Mouse (Mus musculus) MEL (cell line): ENCODE measurements around the gene Tpx2. TPM values are rescaled to one million over a fixed set of nuclear protein-coding genes. Genes with fewer than 3 reads are reported as not detected.

ENCODE experiments used
- DNase-seq: peaks from one replicate; pipeline ENCODE4 v3.0.0; 2011; ENCODE audit warnings: low read depth, low spot score
- H3K27ac ChIP-seq: 2 replicates; pipeline ENCODE4 v1.5.1; 2012; ENCODE audit warnings: low read depth, mild to moderate bottlenecking, control low read depth, low read length, moderate library complexity; ENCODE audit not compliant: control insufficient read depth
- H3K27me3 ChIP-seq, 2 experiments: fragments of 150-350 bp in 1 of 2; sonication (generic) in 1 of 2; 2 replicates each; pipeline ENCODE4 v1.6.1; 2012; ENCODE audit warnings: low read length in 2 of 2, mild to moderate bottlenecking in 2 of 2, improper control_type of control experiment in 1 of 2, moderate library complexity in 1 of 2; ENCODE audit not compliant: insufficient read depth in 2 of 2, control insufficient read depth in 1 of 2
- H3K36me3 ChIP-seq, 2 experiments: 2 replicates each; pipeline ENCODE4 v1.6.1; 2012 to 2014; ENCODE audit warnings: low read length in 2 of 2, improper control_type of control experiment in 1 of 2, inconsistent platforms in 1 of 2, mild to moderate bottlenecking in 1 of 2; ENCODE audit not compliant: insufficient read depth in 2 of 2, control insufficient read depth in 1 of 2
- H3K4me1 ChIP-seq, 2 experiments: fragments of 150-350 bp in 1 of 2; sonication (generic) in 1 of 2; 2 replicates each; pipeline ENCODE4 v1.6.1; 2012; ENCODE audit warnings: low read length in 2 of 2, improper control_type of control experiment in 1 of 2, mild to moderate bottlenecking in 1 of 2; ENCODE audit not compliant: insufficient read depth in 2 of 2, control insufficient read depth in 1 of 2
- H3K4me3 ChIP-seq, 2 experiments: fragments of 150-350 bp in 1 of 2; sonication (generic) in 1 of 2; 2 replicates each; pipeline ENCODE4 v1.5.1; 2012; ENCODE audit warnings: low read depth in 2 of 2, low read length in 2 of 2, mild to moderate bottlenecking in 2 of 2, moderate library complexity in 2 of 2, control low read depth in 1 of 2, improper control_type of control experiment in 1 of 2; ENCODE audit not compliant: control insufficient read depth in 1 of 2, insufficient read depth in 1 of 2
- H3K79me2 ChIP-seq: 2 replicates; pipeline ENCODE4 v1.6.1; 2012; ENCODE audit warnings: mild to moderate bottlenecking, low read length, moderate library complexity; ENCODE audit not compliant: control insufficient read depth, poor library complexity, insufficient read depth
- H3K9ac ChIP-seq: 2 replicates; pipeline ENCODE4 v1.6.1; 2012; ENCODE audit warnings: low read depth, mild to moderate bottlenecking, control low read depth, low read length, moderate library complexity; ENCODE audit not compliant: control insufficient read depth, poor library complexity, severe bottlenecking
- H3K9me3 ChIP-seq: fragments of 150-350 bp; sonication (generic); replicated peaks from 2 replicates; pipeline ENCODE4 v1.6.1; 2012; ENCODE audit warnings: mild to moderate bottlenecking, low read length, improper control_type of control experiment, moderate library complexity; ENCODE audit not compliant: insufficient read depth
- CHD1 ChIP-seq: IDR thresholded peaks from 2 replicates; pipeline ENCODE4 v1.6.1; 2012; ENCODE audit warnings: low read depth, mild to moderate bottlenecking, inconsistent platforms, low read length, improper control_type of control experiment
- CTCF ChIP-seq, 3 experiments: IDR thresholded peaks in 2 of 3; conservative IDR thresholded peaks in 1 of 3; 2 replicates each; pipeline ENCODE4 v1.5.1; 2011 to 2012; ENCODE audit warnings: low read length in 3 of 3, low read depth in 2 of 3, mild to moderate bottlenecking in 2 of 3, improper control_type of control experiment in 1 of 3, inconsistent platforms in 1 of 3, mixed read lengths in 1 of 3, moderate library complexity in 1 of 3; ENCODE audit not compliant: control insufficient read depth in 1 of 3, insufficient read depth in 1 of 3, poor library complexity in 1 of 3, severe bottlenecking in 1 of 3
- ELF1 ChIP-seq: IDR thresholded peaks from 2 replicates; pipeline ENCODE4 v1.6.1; 2014; ENCODE audit warnings: low read depth, mild to moderate bottlenecking, inconsistent platforms, low read length, improper control_type of control experiment, moderate library complexity
- GABPA ChIP-seq: IDR thresholded peaks from 2 replicates; pipeline ENCODE4 v1.6.1; 2012; ENCODE audit warnings: low read depth, mild to moderate bottlenecking, inconsistent platforms, low read length, improper control_type of control experiment, moderate library complexity
- MEF2A ChIP-seq: IDR thresholded peaks from 2 replicates; pipeline ENCODE4 v1.6.1; 2014; ENCODE audit warnings: low read depth, mild to moderate bottlenecking, inconsistent platforms, low read length, improper control_type of control experiment; ENCODE audit not compliant: poor library complexity, insufficient replicate concordance, severe bottlenecking; ENCODE audit errors: extremely low read depth
- MXI1 ChIP-seq: IDR thresholded peaks from 2 replicates; pipeline ENCODE4 v1.6.1; 2011; ENCODE audit warnings: mild to moderate bottlenecking, low read depth, low read length, improper control_type of control experiment
- MYC ChIP-seq: IDR thresholded peaks from 2 replicates; pipeline ENCODE4 v1.6.1; 2011; ENCODE audit warnings: low read depth, mild to moderate bottlenecking, low read length, improper control_type of control experiment, moderate library complexity
- NELFE ChIP-seq: IDR thresholded peaks from 2 replicates; pipeline ENCODE4 v1.6.1; 2011; ENCODE audit warnings: low read depth, low read length, improper control_type of control experiment
- NRF1 ChIP-seq: IDR thresholded peaks from 2 replicates; pipeline ENCODE4 v1.6.1; 2014; ENCODE audit warnings: low read depth, mild to moderate bottlenecking, inconsistent platforms, low read length, improper control_type of control experiment, moderate library complexity; ENCODE audit not compliant: poor library complexity, insufficient read depth, severe bottlenecking
- POLR2A ChIP-seq, 2 experiments: IDR thresholded peaks; 2 replicates each; pipeline ENCODE4 v1.6.1; 2011 to 2012; ENCODE audit warnings: low read length in 2 of 2, mild to moderate bottlenecking in 2 of 2, control low read depth in 1 of 2, improper control_type of control experiment in 1 of 2, low read depth in 1 of 2, moderate library complexity in 1 of 2; ENCODE audit not compliant: control insufficient read depth in 1 of 2, insufficient read depth in 1 of 2, poor library complexity in 1 of 2
- POLR2AphosphoS5 ChIP-seq: IDR thresholded peaks from 2 replicates; pipeline ENCODE4 v1.6.1; 2012; ENCODE audit warnings: low read depth, borderline replicate concordance, mild to moderate bottlenecking, inconsistent platforms, low read length, moderate library complexity, mixed read lengths
- RAD21 ChIP-seq: IDR thresholded peaks from 2 replicates; pipeline ENCODE4 v1.6.1; 2011; ENCODE audit warnings: mild to moderate bottlenecking, low read depth, low read length, improper control_type of control experiment
- RCOR1 ChIP-seq: IDR thresholded peaks from 2 replicates; pipeline ENCODE4 v1.6.1; 2012; ENCODE audit warnings: low read depth, mild to moderate bottlenecking, inconsistent platforms, low read length, improper control_type of control experiment
- SMC3 ChIP-seq: IDR thresholded peaks from 2 replicates; pipeline ENCODE4 v1.6.1; 2011; ENCODE audit warnings: low read depth, low read length, improper control_type of control experiment
- TAL1 ChIP-seq: IDR thresholded peaks from 2 replicates; pipeline ENCODE4 v1.6.1; 2012; ENCODE audit warnings: mild to moderate bottlenecking, inconsistent platforms, low read length, moderate library complexity, mixed read lengths
- TBP ChIP-seq: IDR thresholded peaks from 2 replicates; pipeline ENCODE4 v1.8.0; 2011; ENCODE audit warnings: low read depth, low read length, improper control_type of control experiment
- UBTF ChIP-seq: IDR thresholded peaks from 2 replicates; pipeline ENCODE4 v1.6.1; 2012; ENCODE audit warnings: low read depth, mild to moderate bottlenecking, inconsistent platforms, low read length, improper control_type of control experiment, moderate library complexity, borderline replicate concordance; ENCODE audit not compliant: insufficient read depth
- USF1 ChIP-seq: IDR thresholded peaks from 2 replicates; pipeline ENCODE4 v1.6.1; 2014; ENCODE audit warnings: low read depth, mild to moderate bottlenecking, inconsistent platforms, low read length, improper control_type of control experiment, moderate library complexity
- USF2 ChIP-seq, 2 experiments: IDR thresholded peaks; 2 replicates each; pipeline ENCODE4 v1.6.1; 2011 to 2012; ENCODE audit warnings: improper control_type of control experiment in 2 of 2, low read length in 2 of 2, borderline replicate concordance in 1 of 2, inconsistent platforms in 1 of 2, low read depth in 1 of 2, mild to moderate bottlenecking in 1 of 2; ENCODE audit not compliant: insufficient read depth in 1 of 2
- ZC3H11A ChIP-seq: IDR thresholded peaks from 2 replicates; pipeline ENCODE4 v1.6.1; 2012; ENCODE audit warnings: low read depth, mild to moderate bottlenecking, inconsistent platforms, low read length, improper control_type of control experiment
- ZKSCAN1 ChIP-seq: IDR thresholded peaks from 2 replicates; pipeline ENCODE4 v1.6.1; 2012; ENCODE audit warnings: low read depth, mild to moderate bottlenecking, inconsistent platforms, low read length, improper control_type of control experiment, moderate library complexity
- polyA plus RNA-seq, 2 experiments: library from polyadenylated mRNA; stranded (reverse) in 1 of 2; unstranded in 1 of 2; fragments of >175 nt in 1 of 2; fragments of >200 nt in 1 of 2; gene quantifications; 2 replicates each; pipeline versions ENCODE4 v1.2.1 to v1.2.4; 2012; ENCODE audit warnings: low replicate concordance in 2 of 2, low read depth in 1 of 2; ENCODE audit not compliant: insufficient read length in 2 of 2, insufficient read depth in 1 of 2, missing spikeins in 1 of 2
- total RNA-seq: library from RNA; depleted of rRNA; stranded (reverse); fragments of 300-350 nt; gene quantifications from 2 replicates; pipeline ENCODE4 v1.2.3, GENCODE M21; 2012

The Tpx2 gene
- total and polyA plus RNA-seq, 3 experiments, result 59.3 to 131 TPM; not detected in 1

GRCm38 (mm10) chr2:152941776-152942175 lies 94.0 kb downstream of the Tpx2 start:
- Histone ChIP-seq H3K9me3 (no peaks in the 10 kb centered on the region), H3K4me1 (no peaks in the 10 kb centered on the region), H3K79me2 (no peaks in the 10 kb centered on the region), H3K27ac (no peak overlapping the region), H3K36me3 (no peaks in the 10 kb centered on the region), H3K27me3 (peaks cover 8 to 18% of the 10 kb centered on the region in 2 experiments), H3K4me3 (no peak overlapping the region), H3K9ac (no peak overlapping the region)
- TF ChIP-seq GABPA (no peak), USF2 (IDR thresholded peaks at IDR 0.05; ENCODE audit: borderline replicate concordance in 1 of 2, insufficient read depth in 1 of 2, low read depth in 1 of 2, low read length in 2 of 2) (no peak), SMC3 (no peak), USF1 (no peak), MYC (no peak), UBTF (no peak), CTCF (IDR thresholded peaks at IDR 0.05 in 2 of 3, conservative IDR thresholded peaks at IDR 0.05 in 1 of 3; ENCODE audit: control insufficient read depth in 1 of 3, insufficient read depth in 1 of 3, low read depth in 2 of 3, low read length in 3 of 3, poor library complexity in 1 of 3, severe bottlenecking in 1 of 3) (no peak), POLR2AphosphoS5 (no peak), TAL1 (no peak), NELFE (no peak), ZC3H11A (no peak), ZKSCAN1 (no peak), MXI1 (no peak), ELF1 (no peak), POLR2A (IDR thresholded peaks at IDR 0.05; ENCODE audit: control insufficient read depth in 1 of 2, insufficient read depth in 1 of 2, low read depth in 1 of 2, low read length in 2 of 2, poor library complexity in 1 of 2) (no peak), RAD21 (no peak), NRF1 (no peak), RCOR1 (no peak)
- DNase-seq, result no peak

- no peak overlapping the region for H3K9ac ChIP-seq
- TF ChIP-seq CHD1 (no peak), TBP (no peak), MEF2A (no peak)
- TF ChIP-seq, all 39 proteins: peak for 0
- Histone ChIP-seq H3K36me3 (no peaks in the 10 kb centered on the region), H3K79me2 (no peaks in the 10 kb centered on the region), H3K4me3 (no peak overlapping the region), H3K9me3 (no peaks in the 10 kb centered on the region), H3K27ac (no peak overlapping the region), H3K4me1 (no peaks in the 10 kb centered on the region), H3K27me3 (peaks cover 11 to 18% of the 10 kb centered on the region in 2 experiments)
- no peak for DNase-seq
Measured at GRCm38 (mm10) chr2:152942898-152943515, 95.2 kb downstream of the Tpx2 start.
